Mouse (Mus musculus) heart, embryonic 12.5 days (tissue): ENCODE measurements around the gene Pif1. TPM values are rescaled to one million over a fixed set of nuclear protein-coding genes. Genes with fewer than 3 reads are reported as not detected.

Experiments
- ATAC-seq: fragments of 200-750 bp; cut with Nextera tagmentation; 2 replicates; pipeline ENCODE4 v1.8.0; 2017; ENCODE audit warnings: moderate TSS enrichment, moderate library complexity; ENCODE audit not compliant: insufficient number of reproducible peaks, low FRiP score
- H3K27ac ChIP-seq: fragments of 300-500 bp; sonication (generic); 2 replicates; pipeline ENCODE4 v1.5.1; 2016; ENCODE audit warnings: mild to moderate bottlenecking, moderate library complexity; ENCODE audit not compliant: poor library complexity, severe bottlenecking
- H3K27me3 ChIP-seq: fragments of 300-500 bp; sonication (generic); replicated peaks from 2 replicates; pipeline ENCODE4 v1.6.1; 2016; ENCODE audit warnings: mild to moderate bottlenecking, moderate library complexity
- H3K36me3 ChIP-seq: fragments of 300-500 bp; sonication (generic); 2 replicates; pipeline ENCODE4 v1.6.1; 2016; ENCODE audit warnings: mild to moderate bottlenecking, moderate library complexity
- H3K4me1 ChIP-seq: fragments of 300-500 bp; sonication (generic); replicated peaks from 2 replicates; pipeline ENCODE4 v1.6.1; 2016; ENCODE audit warnings: mild to moderate bottlenecking
- H3K4me2 ChIP-seq: fragments of 300-500 bp; sonication (generic); 2 replicates; pipeline ENCODE4 v1.6.1; 2016; ENCODE audit warnings: mild to moderate bottlenecking, moderate library complexity
- H3K4me3 ChIP-seq: fragments of 300-500 bp; sonication (generic); 2 replicates; pipeline ENCODE4 v1.5.1; 2016; ENCODE audit warnings: mild to moderate bottlenecking
- H3K9ac ChIP-seq: fragments of 300-500 bp; sonication (generic); 2 replicates; pipeline ENCODE4 v1.6.1; 2016; ENCODE audit warnings: mild to moderate bottlenecking, moderate library complexity
- H3K9me3 ChIP-seq: fragments of 300-500 bp; sonication (generic); replicated peaks from 2 replicates; pipeline ENCODE4 v1.6.1; 2016; ENCODE audit warnings: mild to moderate bottlenecking, moderate library complexity
- WGBS: fragments of 180-500 bp; shearing (Covaris S2); methylation state at CpG from one replicate; pipeline ENCODE4 v1.1.7; 2016; 5-methylcytosine and 5-hydroxymethylcytosine counted together
- polyA plus RNA-seq: library from polyadenylated mRNA; unstranded; fragments of >200 nt; fragmentation: Nextera tagmentation; extraction: Ambion mirVana; gene quantifications from 2 replicates; pipeline ENCODE4 v1.2.1, GENCODE M21; 2016

The Pif1 gene
- 12.4 and 14.4 TPM in 2 replicates for polyA plus RNA-seq

GRCm38 (mm10) chr9:65586406-65587269 lies at the start of gene Pif1:
Gene Pif1, plus strand, starts transcription at chr9:65587160.
- WGBS: 9% methylated on average over 28 of the region's 28 CpGs
- peak within 1 kb of the TSS; percentile 74 for H3K9ac ChIP-seq
- H3K4me2 ChIP-seq: peak within 1 kb of the TSS; percentile 98
- H3K36me3 ChIP-seq: peaks cover 20% of the 10 kb centered on the region
- H3K9me3 ChIP-seq: no peaks in the 10 kb centered on the region
- H3K4me3 ChIP-seq: peak within 1 kb of the TSS; percentile 77
- peak within 1 kb of the TSS; percentile 67 for H3K27ac ChIP-seq
- peaks cover 12% of the 10 kb centered on the region for H3K4me1 ChIP-seq
- no peaks in the 10 kb centered on the region for H3K27me3 ChIP-seq
- peak; percentile 82 for ATAC-seq

GRCm38 (mm10) chr9:65537901-65538630 lies 48.9 kb upstream of the Pif1 start:
- WGBS: 79% methylated on average over 8 of the region's 8 CpGs
- no peak overlapping the region for H3K27ac ChIP-seq
- no peaks in the 10 kb centered on the region for H3K36me3 ChIP-seq
- H3K9ac ChIP-seq: no peak overlapping the region
- H3K27me3 ChIP-seq: no peaks in the 10 kb centered on the region
- no peak for ATAC-seq
- peaks cover 17% of the 10 kb centered on the region for H3K4me1 ChIP-seq
- H3K4me3 ChIP-seq: no peak overlapping the region
- H3K9me3 ChIP-seq: no peaks in the 10 kb centered on the region; the same call in 1 of the 2 replicates
- no peak overlapping the region for H3K4me2 ChIP-seq

- no peaks in the 10 kb centered on the region for H3K27me3 ChIP-seq
- H3K27ac ChIP-seq: no peak overlapping the region
- no peaks in the 10 kb centered on the region for H3K9me3 ChIP-seq
- no peak overlapping the region for H3K4me3 ChIP-seq
- H3K36me3 ChIP-seq: no peaks in the 10 kb centered on the region
- no peak overlapping the region for H3K4me2 ChIP-seq
- peaks cover 17% of the 10 kb centered on the region for H3K4me1 ChIP-seq
- ATAC-seq: no peak
- 71% methylated on average over 9 of the region's 9 CpGs for WGBS
- H3K9ac ChIP-seq: no peak overlapping the region
These were observed 47.3 kb upstream of the Pif1 start for GRCm38 (mm10) chr9:65539697-65540096.

GRCm38 (mm10) chr9:65541126-65542068 lies 45.6 kb upstream of the Pif1 start:
- no peaks in the 10 kb centered on the region for H3K27me3 ChIP-seq
- H3K4me1 ChIP-seq: peaks cover 30% of the 10 kb centered on the region
- no peak overlapping the region for H3K4me3 ChIP-seq
- ATAC-seq: peak; percentile 66
- no peaks in the 10 kb centered on the region for H3K36me3 ChIP-seq
- H3K9ac ChIP-seq: peak overlapping the region; percentile 20; the same call in 1 of the 2 replicates
- 29% methylated on average over 13 of the region's 13 CpGs for WGBS
- peak overlapping the region; percentile 95 for H3K27ac ChIP-seq
- H3K4me2 ChIP-seq: peak overlapping the region; percentile 40
- no peaks in the 10 kb centered on the region for H3K9me3 ChIP-seq

- Histone ChIP-seq H3K4me1 (peaks cover 37% of the 10 kb centered on the region), H3K27ac (peak overlapping the region; percentile 95), H3K9me3 (no peaks in the 10 kb centered on the region), H3K4me2 (peak overlapping the region; percentile 40), H3K4me3 (no peak overlapping the region), H3K9ac (peak overlapping the region; percentile 20; the same call in 1 of the 2 replicates), H3K27me3 (no peaks in the 10 kb centered on the region), H3K36me3 (no peaks in the 10 kb centered on the region)
- ATAC-seq: no peak
- WGBS: 21% methylated on average over 7 of the region's 7 CpGs
These were observed 44.8 kb upstream of the Pif1 start for GRCm38 (mm10) chr9:65542111-65542524.

GRCm38 (mm10) chr9:65545635-65546412 lies 41.1 kb upstream of the Pif1 start:
- Histone ChIP-seq H3K27ac (peak overlapping the region; percentile 56), H3K4me3 (no peak overlapping the region), H3K4me2 (no peak overlapping the region), H3K36me3 (no peaks in the 10 kb centered on the region), H3K27me3 (no peaks in the 10 kb centered on the region), H3K4me1 (peaks cover 59% of the 10 kb centered on the region), H3K9ac (no peak overlapping the region), H3K9me3 (no peaks in the 10 kb centered on the region)
- whole genome bisulfite sequencing: 62% methylated on average over 10 of the region's 10 CpGs
- no peak for ATAC-seq

- WGBS: 34% methylated on average over 4 of the region's 4 CpGs
- Histone ChIP-seq H3K4me2 (no peak overlapping the region), H3K9ac (peak overlapping the region; percentile 14; the same call in 1 of the 2 replicates), H3K36me3 (no peaks in the 10 kb centered on the region), H3K4me1 (peaks cover 62% of the 10 kb centered on the region), H3K27me3 (no peaks in the 10 kb centered on the region), H3K4me3 (no peak overlapping the region), H3K9me3 (no peaks in the 10 kb centered on the region), H3K27ac (peak overlapping the region; percentile 56)
- no peak for ATAC-seq
These were observed 40.6 kb upstream of the Pif1 start for GRCm38 (mm10) chr9:65546413-65546695.

GRCm38 (mm10) chr9:65547111-65547510 lies 39.8 kb upstream of the Pif1 start:
- H3K27ac ChIP-seq: peak overlapping the region; percentile 56; the same call in 1 of the 2 replicates
- no peak overlapping the region for H3K4me2 ChIP-seq
- 77% methylated on average over 5 of the region's 5 CpGs for WGBS
- no peak overlapping the region for H3K4me3 ChIP-seq
- H3K9me3 ChIP-seq: no peaks in the 10 kb centered on the region
- no peaks in the 10 kb centered on the region for H3K36me3 ChIP-seq
- no peak overlapping the region for H3K9ac ChIP-seq
- ATAC-seq: no peak
- no peaks in the 10 kb centered on the region for H3K27me3 ChIP-seq
- H3K4me1 ChIP-seq: peaks cover 60% of the 10 kb centered on the region

- Histone ChIP-seq H3K9ac (no peak overlapping the region), H3K4me1 (peaks cover 58% of the 10 kb centered on the region), H3K36me3 (no peaks in the 10 kb centered on the region), H3K4me2 (no peak overlapping the region), H3K27me3 (no peaks in the 10 kb centered on the region), H3K9me3 (no peaks in the 10 kb centered on the region), H3K4me3 (no peak overlapping the region), H3K27ac (no peak overlapping the region)
- ATAC-seq: no peak
- 62% methylated on average over 4 of the region's 4 CpGs for WGBS
These were observed 39.1 kb upstream of the Pif1 start for GRCm38 (mm10) chr9:65547844-65548243.

GRCm38 (mm10) chr9:65548311-65548710 lies 38.6 kb upstream of the Pif1 start:
- 76% methylated on average over 8 of the region's 8 CpGs for WGBS
- no peak overlapping the region for H3K4me3 ChIP-seq
- no peak overlapping the region for H3K4me2 ChIP-seq
- no peak overlapping the region for H3K27ac ChIP-seq
- no peak for ATAC-seq
- no peak overlapping the region for H3K9ac ChIP-seq
- peaks cover 58% of the 10 kb centered on the region for H3K4me1 ChIP-seq
- 0 out of 2 replicates have a peak, but pooled peaks cover under 1% of the 10 kb centered on the region for H3K36me3 ChIP-seq
- H3K27me3 ChIP-seq: no peaks in the 10 kb centered on the region
- no peaks in the 10 kb centered on the region for H3K9me3 ChIP-seq
